Mouse (Mus musculus) ES-Bruce4 (cell line): ENCODE data around the gene Sphk1.

Source experiments
- CTCF ChIP-seq: IDR thresholded peaks from one replicate; pipeline ENCODE4 v1.8.1; 2011; ENCODE audit warnings: low read depth, low read length
- POLR2A ChIP-seq: IDR thresholded peaks from one replicate; pipeline ENCODE4 v1.8.1; 2011; ENCODE audit warnings: low read length; ENCODE audit not compliant: insufficient read depth

DNA sequence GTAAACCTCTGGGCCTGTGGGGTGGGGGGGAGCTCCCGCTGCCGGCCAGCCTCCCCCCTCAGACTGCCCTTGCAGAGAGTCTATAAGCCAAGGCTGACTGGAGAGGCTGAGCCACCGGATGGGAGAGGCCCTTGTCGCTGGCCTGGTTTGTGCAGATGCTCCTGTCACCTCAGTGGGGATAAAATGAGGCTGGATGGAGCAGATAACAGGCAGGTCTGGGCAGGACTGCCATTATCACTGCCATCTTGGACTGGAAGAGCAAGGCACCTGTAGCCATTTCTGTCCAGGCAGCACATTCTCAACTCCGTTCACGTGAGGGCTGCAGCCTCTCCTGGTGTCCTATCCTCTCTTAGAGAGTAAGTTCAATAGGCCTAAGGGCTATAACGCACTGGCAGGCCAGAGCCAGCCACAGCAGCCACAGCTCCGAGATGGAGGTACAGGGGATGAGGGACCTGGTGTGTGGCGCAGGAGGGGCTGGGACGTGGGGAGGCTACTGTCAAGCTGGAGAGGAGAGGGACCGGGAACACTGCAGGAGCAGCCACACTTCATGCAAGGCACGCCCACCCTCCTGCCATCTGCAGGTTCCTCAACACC lies 7.5 kb downstream of the Sphk1 start:
- TF ChIP-seq CTCF (no peak), POLR2A (no peak)
